Mouse (Mus musculus): ENCODE measurements around the gene Pcf11. TPM values are rescaled to one million over a fixed set of nuclear protein-coding genes. Genes with fewer than 3 reads are reported as not detected.

Pcf11 gene
- polyA plus RNA-seq, 1 experiment from 2014 or later, result 24.0 TPM

DNA sequence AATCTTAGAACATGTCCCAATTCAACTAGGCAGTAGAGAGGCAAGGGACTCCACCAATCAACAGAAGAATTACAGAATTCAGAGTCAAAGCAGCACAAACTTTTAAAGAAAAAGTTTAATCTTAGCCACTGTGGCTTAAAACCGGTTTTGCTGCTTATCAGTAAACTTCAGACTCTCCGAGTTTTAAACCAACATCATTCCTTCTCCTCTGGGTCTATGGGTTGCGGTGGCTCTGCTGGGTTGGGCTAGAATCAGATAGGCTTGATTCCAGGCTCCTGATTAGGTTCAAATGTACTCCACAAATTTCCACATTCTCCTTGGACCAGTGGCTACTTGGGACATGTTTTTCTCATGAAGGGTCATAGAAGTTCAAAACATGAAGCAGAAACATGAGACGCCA lies 7.6 kb upstream of the Pcf11 start:
- Histone ChIP-seq H3K27me3 (no peaks in the 10 kb centered on the region), H3K4me1 (no peaks in the 10 kb centered on the region), H3K4me3 (no peak overlapping the region), H3K27ac (no peak overlapping the region), H3K4me2 (no peak overlapping the region), H3K9ac (no peak overlapping the region), H3K9me3 (replicated peaks) (no peaks in the 10 kb centered on the region), H3K36me3 (ENCODE audit: poor library complexity, severe bottlenecking) (no peaks in the 10 kb centered on the region)
- WGBS, result 82% methylated on average over 4 of the region's 4 CpGs
- no peak for ATAC-seq

DNA sequence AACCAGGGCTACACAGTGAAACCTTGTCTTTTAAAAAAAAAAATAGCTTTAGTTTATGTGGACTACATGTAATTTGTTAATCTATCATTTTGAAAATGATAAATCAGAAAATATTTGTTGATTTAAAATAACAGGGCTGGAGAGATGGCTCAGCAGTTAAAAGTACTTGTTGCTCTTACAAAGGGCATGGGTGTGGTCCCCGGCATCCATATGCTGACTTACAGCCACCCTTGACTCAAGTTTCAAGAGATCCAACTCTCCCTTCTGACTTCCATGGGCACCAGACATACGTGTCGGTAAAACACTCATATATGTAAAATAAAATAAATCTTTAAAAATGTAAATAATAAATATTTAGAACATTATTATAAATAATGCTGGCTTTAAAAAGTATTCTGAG lies 5.4 kb upstream of the Pcf11 start:
- no peak for ATAC-seq

DNA sequence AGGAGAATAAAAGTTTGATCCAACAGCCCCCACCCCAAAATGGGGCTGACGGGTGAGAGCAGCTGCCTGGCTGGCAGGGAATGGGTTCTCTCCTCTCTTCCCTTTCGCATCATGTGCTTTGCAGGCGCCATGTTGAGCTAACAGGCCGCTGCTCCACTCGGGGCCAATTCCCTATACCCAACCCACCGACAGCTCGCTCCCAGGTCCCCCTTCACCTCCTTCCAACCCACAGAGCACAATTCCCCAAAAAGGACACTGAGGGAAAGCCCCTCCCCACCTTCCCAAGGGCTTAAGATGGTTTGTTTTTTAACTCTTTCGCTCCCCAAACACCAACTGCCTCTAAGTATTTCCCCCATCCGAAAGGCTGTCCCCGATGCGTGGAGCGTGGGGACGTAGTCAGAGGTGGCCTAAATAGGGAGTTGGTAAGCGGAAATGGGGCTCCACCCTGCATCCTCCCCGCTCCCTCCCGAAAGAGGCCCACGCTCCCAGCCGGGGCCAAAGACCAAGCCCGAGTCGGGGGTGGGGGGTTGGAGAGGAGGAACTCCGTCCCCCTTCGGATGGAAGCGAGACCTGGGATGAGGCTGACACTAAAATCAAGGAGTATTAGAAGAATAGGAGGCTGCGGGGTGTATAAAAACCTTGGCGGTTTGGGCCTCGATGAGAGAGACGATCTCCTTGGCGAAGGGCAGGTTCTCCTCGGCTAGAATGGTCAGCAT lies 785 bp downstream of the Pcf11 start:
- Histone ChIP-seq H3K36me3 (ENCODE audit: poor library complexity, severe bottlenecking) (peaks cover 7% of the 10 kb centered on the region; the same call in 1 of the 2 replicates), H3K27me3 (no peaks in the 10 kb centered on the region), H3K4me3 (peak overlapping the region; percentile 99), H3K27ac (peak overlapping the region; percentile 97), H3K4me2 (peak overlapping the region; percentile 80), H3K9me3 (replicated peaks) (no peaks in the 10 kb centered on the region), H3K4me1 (peaks cover 20% of the 10 kb centered on the region), H3K9ac (peak overlapping the region; percentile 97)
- 0 out of 2 replicates have a peak, but pooled peaks have one; percentile 5 for ATAC-seq
- WGBS, result 0% methylated on average over 29 of the region's 29 CpGs

More for the DNA sequence above, 5.4 kb upstream of the Pcf11 start:
- Histone ChIP-seq H3K4me1 (no peaks in the 10 kb centered on the region), H3K9ac (no peak overlapping the region), H3K4me2 (no peak overlapping the region), H3K36me3 (ENCODE audit: poor library complexity, severe bottlenecking) (no peaks in the 10 kb centered on the region), H3K9me3 (replicated peaks) (no peaks in the 10 kb centered on the region), H3K27me3 (no peaks in the 10 kb centered on the region), H3K27ac (no peak overlapping the region), H3K4me3 (no peak overlapping the region)
- 93% methylated on average over 3 of the region's 3 CpGs for WGBS

DNA sequence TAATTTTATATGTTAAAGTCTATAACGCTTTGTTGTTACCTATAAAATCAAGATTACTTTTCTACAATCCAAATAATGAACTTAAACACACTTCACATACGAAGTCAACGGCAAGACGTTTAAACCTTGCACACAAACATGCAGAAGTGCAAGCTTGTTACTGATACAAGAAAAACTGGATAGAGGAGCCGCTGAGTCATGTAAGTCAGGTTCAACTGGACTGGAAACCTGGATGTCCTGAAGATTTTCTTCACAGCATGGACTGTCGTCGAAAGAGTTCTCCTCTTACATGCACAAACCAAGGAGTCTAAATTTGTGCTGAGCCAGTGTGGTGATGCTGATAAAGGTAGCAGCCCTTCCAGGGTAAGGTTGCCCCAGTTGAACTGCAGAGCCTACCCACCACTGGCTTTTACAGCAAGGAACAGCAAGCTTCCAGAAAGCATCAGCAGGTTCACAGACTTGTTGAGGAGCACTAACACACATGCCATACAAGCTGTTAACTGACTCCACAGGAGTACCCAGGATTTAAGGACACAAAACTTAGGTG lies 3.4 kb downstream of the Pcf11 start:
- H3K36me3 ChIP-seq (ENCODE audit: poor library complexity, severe bottlenecking), result peaks cover 19% of the 10 kb centered on the region
- no peak for ATAC-seq
- H3K4me2 ChIP-seq, result peak overlapping the region; percentile 80
- H3K4me1 ChIP-seq, result peaks cover 20% of the 10 kb centered on the region
- H3K9ac ChIP-seq, result 0 out of 2 replicates have a peak overlapping the region, but pooled peaks have one; percentile 34
- WGBS, result 84% methylated on average over 7 of the region's 7 CpGs
- no peaks in the 10 kb centered on the region for H3K9me3 ChIP-seq (replicated peaks)
- no peaks in the 10 kb centered on the region for H3K27me3 ChIP-seq
- peak overlapping the region; percentile 99 for H3K4me3 ChIP-seq
- no peak overlapping the region for H3K27ac ChIP-seq

DNA sequence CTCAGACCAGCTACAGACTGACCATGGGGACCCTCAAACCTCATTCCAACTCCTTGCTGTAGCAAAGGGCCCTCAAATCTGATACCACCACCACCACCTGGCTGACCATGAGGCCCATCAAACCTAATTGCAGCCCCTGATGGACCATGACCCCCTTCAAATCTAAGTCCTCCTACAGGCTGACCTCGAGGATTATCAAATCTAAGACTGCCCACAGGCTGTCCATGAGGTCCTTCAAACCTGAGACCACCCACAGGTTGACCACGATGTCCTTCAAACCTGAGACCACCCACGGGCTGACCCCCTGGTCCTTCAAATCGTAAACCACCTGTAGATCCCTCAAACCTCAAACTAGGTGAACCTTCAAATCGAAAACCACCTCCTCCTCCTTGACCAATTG lies 11.7 kb downstream of the Pcf11 start:
- Histone ChIP-seq H3K36me3 (ENCODE audit: poor library complexity, severe bottlenecking) (peaks cover 70% of the 10 kb centered on the region), H3K4me3 (no peak overlapping the region), H3K27ac (no peak overlapping the region), H3K4me2 (no peak overlapping the region), H3K9ac (no peak overlapping the region), H3K9me3 (replicated peaks) (peaks cover 3% of the 10 kb centered on the region; the same call in 1 of the 2 replicates), H3K27me3 (no peaks in the 10 kb centered on the region), H3K4me1 (peaks cover 7% of the 10 kb centered on the region; the same call in 1 of the 2 replicates)
- 97% methylated on average over 5 of the region's 5 CpGs for WGBS
- no peak for ATAC-seq

DNA sequence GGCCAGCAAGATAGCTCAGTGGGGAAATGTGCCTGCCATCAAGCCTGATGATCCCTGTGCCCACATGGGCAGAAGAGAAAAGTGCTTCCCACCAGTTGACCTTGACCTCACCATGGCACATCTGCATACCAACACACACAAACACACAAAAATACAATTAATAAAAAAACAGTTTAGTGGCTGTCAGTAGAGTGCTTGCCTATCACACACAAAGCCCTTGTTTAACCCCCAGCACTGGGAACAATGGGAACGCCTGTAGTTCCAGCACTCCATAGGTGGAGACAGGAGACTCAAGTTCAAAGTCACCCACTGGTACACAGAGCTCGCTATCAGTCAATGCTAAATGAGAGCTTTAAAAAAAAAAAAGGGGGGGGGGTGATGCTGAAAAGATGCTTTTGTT lies 13.3 kb downstream of the Pcf11 start:
- WGBS, result 80% methylated on average over 2 of the region's 2 CpGs
- no peak overlapping the region for H3K9ac ChIP-seq
- ATAC-seq, result no peak

DNA sequence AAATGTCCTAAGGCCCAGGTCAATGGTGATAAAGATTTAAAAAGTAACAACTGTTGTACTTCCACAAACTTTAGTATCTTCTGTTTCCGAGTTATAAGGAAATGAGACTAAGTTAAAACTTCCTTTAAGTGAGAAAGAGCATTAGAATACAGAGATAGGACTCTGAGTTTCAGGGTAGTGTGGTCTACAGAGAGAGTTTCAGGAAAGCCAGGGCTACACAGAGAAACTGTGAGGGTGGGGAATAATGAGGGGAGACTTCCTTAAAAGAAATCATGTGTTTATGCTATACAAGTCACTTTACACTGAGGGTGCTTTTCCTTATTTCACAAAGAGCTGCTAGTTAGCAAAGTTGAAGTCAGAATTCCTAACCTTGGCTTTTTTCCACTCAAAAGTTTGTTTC lies 16.4 kb downstream of the Pcf11 start:
- no peak overlapping the region for H3K4me2 ChIP-seq
- H3K27me3 ChIP-seq, result no peaks in the 10 kb centered on the region
- H3K27ac ChIP-seq, result no peak overlapping the region
- H3K9me3 ChIP-seq (replicated peaks), result peaks cover 3% of the 10 kb centered on the region; the same call in 1 of the 2 replicates
- peaks cover 7% of the 10 kb centered on the region; the same call in 1 of the 2 replicates for H3K4me1 ChIP-seq
- no peak overlapping the region for H3K4me3 ChIP-seq
- 94% methylated on average over 1 of the region's 1 CpGs for WGBS
- H3K36me3 ChIP-seq (ENCODE audit: poor library complexity, severe bottlenecking), result peaks cover 40% of the 10 kb centered on the region
- H3K9ac ChIP-seq, result no peak overlapping the region
- no peak for ATAC-seq

More for the DNA sequence above, 13.3 kb downstream of the Pcf11 start:
- H3K4me1 ChIP-seq, result peaks cover 7% of the 10 kb centered on the region; the same call in 1 of the 2 replicates
- H3K27ac ChIP-seq, result no peak overlapping the region
- H3K4me2 ChIP-seq, result no peak overlapping the region
- H3K27me3 ChIP-seq, result no peaks in the 10 kb centered on the region
- peaks cover 60% of the 10 kb centered on the region for H3K36me3 ChIP-seq (ENCODE audit: poor library complexity, severe bottlenecking)
- H3K4me3 ChIP-seq, result no peak overlapping the region
- H3K9me3 ChIP-seq (replicated peaks), result peaks cover 3% of the 10 kb centered on the region; the same call in 1 of the 2 replicates

DNA sequence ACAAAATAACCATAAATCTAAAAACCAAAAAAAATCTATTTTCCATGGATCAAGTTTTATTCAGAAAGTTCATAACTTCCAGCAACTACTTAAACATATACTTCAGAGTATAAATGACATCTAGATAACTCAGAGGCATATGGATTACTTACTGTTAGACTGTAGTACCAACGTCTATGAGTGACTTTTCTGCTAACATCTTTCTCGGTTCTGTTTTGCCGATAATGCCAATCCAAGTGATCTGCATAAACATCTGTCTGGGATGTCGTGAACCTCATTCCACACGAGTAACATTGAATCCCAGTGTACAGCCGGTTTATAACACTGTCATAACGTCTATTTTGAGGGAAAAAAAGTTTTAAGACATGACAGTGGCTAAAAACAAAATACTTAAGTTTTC lies 21.9 kb downstream of the Pcf11 start:
- Histone ChIP-seq H3K4me3 (no peak overlapping the region), H3K27me3 (no peaks in the 10 kb centered on the region), H3K4me1 (no peaks in the 10 kb centered on the region), H3K36me3 (ENCODE audit: poor library complexity, severe bottlenecking) (peaks cover 39% of the 10 kb centered on the region), H3K4me2 (no peak overlapping the region), H3K9ac (no peak overlapping the region), H3K27ac (no peak overlapping the region), H3K9me3 (replicated peaks) (no peaks in the 10 kb centered on the region)
- no peak for ATAC-seq
- 88% methylated on average over 7 of the region's 7 CpGs for WGBS

DNA sequence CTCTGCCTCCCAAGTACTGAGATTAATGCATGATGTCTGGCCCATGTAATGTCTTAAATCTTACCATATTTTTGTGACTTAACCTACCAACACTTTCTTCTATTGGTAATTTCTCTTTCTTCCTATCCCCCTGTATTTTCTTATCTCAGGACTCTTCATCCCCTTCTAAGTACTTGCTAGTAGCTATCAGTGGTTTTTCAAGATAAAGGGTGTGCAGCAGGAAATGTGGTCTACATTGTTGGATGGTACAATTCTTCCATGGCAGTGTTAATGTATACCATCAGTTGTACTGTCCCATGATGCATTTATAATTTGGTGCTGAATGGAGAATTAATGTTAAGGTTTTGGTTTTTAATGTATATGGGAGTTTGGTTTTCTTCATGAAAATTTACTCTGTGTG lies 27.4 kb downstream of the Pcf11 start:
- Histone ChIP-seq H3K4me2 (no peak overlapping the region), H3K36me3 (ENCODE audit: poor library complexity, severe bottlenecking) (peaks cover 43% of the 10 kb centered on the region), H3K27ac (no peak overlapping the region), H3K9me3 (replicated peaks) (no peaks in the 10 kb centered on the region), H3K27me3 (no peaks in the 10 kb centered on the region), H3K4me1 (peaks cover 13% of the 10 kb centered on the region), H3K9ac (no peak overlapping the region), H3K4me3 (no peak overlapping the region)
- no peak for ATAC-seq

DNA sequence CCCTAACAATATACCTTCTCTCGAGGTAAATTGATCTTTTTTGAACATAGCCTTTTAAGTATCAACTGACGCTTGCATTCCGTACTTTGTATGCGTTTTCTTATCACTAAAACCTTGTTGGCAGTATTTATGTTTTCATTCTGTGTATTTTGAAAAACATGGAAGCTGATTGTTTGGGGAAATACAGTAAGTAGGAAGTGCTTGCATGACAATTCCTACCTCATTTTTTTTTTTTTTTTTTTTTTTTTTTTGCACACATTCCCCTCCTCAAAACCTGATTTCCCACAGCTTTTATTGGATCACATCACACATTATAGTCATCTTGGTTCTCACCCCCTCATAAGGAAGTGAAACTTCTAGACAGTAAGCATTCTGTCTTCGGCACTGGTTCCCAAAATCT lies 31.7 kb downstream of the Pcf11 start:
- 91% methylated on average over 5 of the region's 5 CpGs for WGBS

DNA sequence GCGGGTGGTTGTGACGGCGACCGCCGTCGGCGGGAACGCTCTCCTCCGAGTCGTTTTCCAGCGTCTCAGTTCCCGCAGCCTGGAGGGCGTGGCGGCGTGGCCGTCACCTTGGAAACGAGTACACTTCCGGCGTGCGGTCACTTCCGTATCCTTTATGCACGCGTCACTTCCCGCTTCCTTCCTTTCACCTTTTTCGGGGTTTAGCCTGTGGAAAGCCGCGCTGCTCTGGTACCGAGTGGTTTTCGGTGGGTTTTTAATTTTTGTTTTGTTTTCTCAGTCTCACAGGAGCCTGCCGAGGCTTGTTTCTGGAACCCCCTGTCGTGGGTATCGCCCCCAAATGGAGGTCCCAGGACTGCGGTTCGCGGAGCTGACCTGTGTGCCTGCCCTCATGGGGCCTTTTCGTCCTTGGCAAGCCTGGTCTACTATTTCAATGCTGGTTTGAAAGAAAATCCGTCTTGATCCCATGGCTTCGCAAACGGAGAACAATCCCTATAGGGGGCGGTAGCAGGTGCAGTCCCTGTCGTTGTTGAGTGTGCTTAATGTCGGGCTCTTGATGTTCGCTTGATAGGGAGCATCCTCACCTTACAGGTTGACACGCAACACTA lies 32.6 kb downstream of the Pcf11 start, which contains the start of gene Ankrd42:
Gene Ankrd42, minus strand, starts transcription at position 122 of the 605 bp plus-strand sequence.
- H3K36me3 ChIP-seq (ENCODE audit: poor library complexity, severe bottlenecking), result peaks cover 12% of the 10 kb centered on the region; the same call in 1 of the 2 replicates
- peak; percentile 99 for ATAC-seq
- under 1% methylated on average over 44 of the region's 44 CpGs for WGBS
- H3K4me1 ChIP-seq, result peaks cover 25% of the 10 kb centered on the region
- H3K9ac ChIP-seq, result peak within 1 kb of the TSS; percentile 85
- peak within 1 kb of the TSS; percentile 79 for H3K27ac ChIP-seq
- peak within 1 kb of the TSS; percentile 91 for H3K4me3 ChIP-seq
- no peaks in the 10 kb centered on the region for H3K9me3 ChIP-seq (replicated peaks)
- 0 out of 2 replicates have a peak, but pooled peaks cover 3% of the 10 kb centered on the region for H3K27me3 ChIP-seq
- H3K4me2 ChIP-seq, result peak within 1 kb of the TSS; percentile 97

More for the DNA sequence above, 31.7 kb downstream of the Pcf11 start:
- Histone ChIP-seq H3K4me3 (peak overlapping the region; percentile 91), H3K4me2 (peak overlapping the region; percentile 97), H3K4me1 (peaks cover 25% of the 10 kb centered on the region), H3K27ac (no peak overlapping the region), H3K9ac (peak overlapping the region; percentile 85; the same call in 1 of the 2 replicates), H3K9me3 (replicated peaks) (no peaks in the 10 kb centered on the region), H3K36me3 (ENCODE audit: poor library complexity, severe bottlenecking) (peaks cover 20% of the 10 kb centered on the region; the same call in 1 of the 2 replicates), H3K27me3 (0 out of 2 replicates have a peak, but pooled peaks cover 3% of the 10 kb centered on the region)
- ATAC-seq, result no peak

Data from forebrain, embryonic 13.5 days (tissue).